Mouse (Mus musculus) E14TG2a.4 (cell line): ENCODE data around the gene Olfr56.
"Not testable (repeated sequence)": the region's sequence is repeated elsewhere in the genome, so short reads cannot be mapped to it uniquely, and the experiment has no call there.

ENCODE experiments used
- CTCF ChIP-seq: conservative IDR thresholded peaks from 2 replicates; pipeline ENCODE4 v1.5.1; 2014; ENCODE audit warnings: low read length
- NANOG ChIP-seq: IDR thresholded peaks from 2 replicates; pipeline ENCODE4 v1.6.1; 2014; ENCODE audit warnings: borderline replicate concordance, low read length, mixed read lengths
- POU5F1 ChIP-seq: IDR thresholded peaks from 2 replicates; pipeline ENCODE4 v1.6.1; 2014; ENCODE audit warnings: low read length, borderline replicate concordance

DNA sequence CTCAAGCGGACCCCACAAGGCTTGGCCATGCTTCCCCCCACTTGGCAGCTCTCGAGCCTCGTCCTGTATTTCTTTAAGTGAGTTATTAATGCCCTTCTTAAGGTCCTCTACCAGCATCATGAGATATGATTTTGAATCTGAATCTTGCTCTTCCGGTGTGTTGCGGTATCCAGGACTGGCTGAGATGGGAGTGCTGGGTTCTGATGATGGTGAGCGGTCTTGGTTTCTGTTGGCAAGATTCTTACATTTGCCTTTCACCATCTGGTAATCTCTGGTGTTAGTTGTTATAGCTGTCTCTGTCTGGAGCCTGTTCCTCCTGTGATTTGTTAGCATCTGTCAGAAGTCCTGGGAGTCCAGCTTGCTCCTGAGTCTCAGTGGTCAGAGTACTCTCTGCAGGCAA is 32.6 kb upstream of the Olfr56 start, which contains the start of gene Psme2b:
- TF ChIP-seq CTCF, NANOG, POU5F1: not testable (repeated sequence)
